Mouse (Mus musculus) cerebellum, adult (tissue): Measurements from ENCODE around the gene Cbwd1.

Experiments
- ATAC-seq: cut with Nextera tagmentation; 2 replicates; pipeline ENCODE4 v1.9.2; 2017; ENCODE audit warnings: mild to moderate bottlenecking, moderate library complexity, mixed read lengths; ENCODE audit not compliant: insufficient number of reproducible peaks, low FRiP score, low TSS enrichment

The Cbwd1 gene

GRCm38 (mm10) chr19:24978852-24979842 is 17.7 kb upstream of the Cbwd1 start:
- no peak for ATAC-seq

- no peak for ATAC-seq
Measured at GRCm38 (mm10) chr19:24977991-24978390, 16.6 kb upstream of the Cbwd1 start.

- no peak for ATAC-seq
Measured at GRCm38 (mm10) chr19:24972701-24973390, 11.4 kb upstream of the Cbwd1 start.

GRCm38 (mm10) chr19:24971307-24971706 is 9.9 kb upstream of the Cbwd1 start:
- ATAC-seq: no peak

GRCm38 (mm10) chr19:24966941-24967340 is 5.5 kb upstream of the Cbwd1 start:
- no peak for ATAC-seq

- ATAC-seq: no peak
Measured at GRCm38 (mm10) chr19:24966203-24966602, 4.8 kb upstream of the Cbwd1 start.

GRCm38 (mm10) chr19:24958531-24958930 is 2.9 kb downstream of the Cbwd1 start:
- ATAC-seq: no peak

GRCm38 (mm10) chr19:24945521-24946262 is 15.7 kb downstream of the Cbwd1 start:
- ATAC-seq: no peak

- ATAC-seq: no peak
Measured at GRCm38 (mm10) chr19:24937084-24937483, 24.3 kb downstream of the Cbwd1 start.

- ATAC-seq: no peak
Measured at GRCm38 (mm10) chr19:24929041-24929440, 32.4 kb downstream of the Cbwd1 start.

- ATAC-seq: no peak
Measured at GRCm38 (mm10) chr19:24920866-24921265, 40.5 kb downstream of the Cbwd1 start.

GRCm38 (mm10) chr19:24908385-24909155 is 52.8 kb downstream of the Cbwd1 start:
- no peak for ATAC-seq

- no peak for ATAC-seq
Measured at GRCm38 (mm10) chr19:24907655-24908054, 53.8 kb downstream of the Cbwd1 start.

GRCm38 (mm10) chr19:24902821-24903220 is 58.6 kb downstream of the Cbwd1 start:
- ATAC-seq: no peak

GRCm38 (mm10) chr19:24902256-24902655 is 59.2 kb downstream of the Cbwd1 start:
- ATAC-seq: no peak

- ATAC-seq: no peak
Measured at GRCm38 (mm10) chr19:24901666-24902065, 59.7 kb downstream of the Cbwd1 start.

- ATAC-seq: no peak
Measured at GRCm38 (mm10) chr19:24900581-24901220, 60.7 kb downstream of the Cbwd1 start, which contains the start of gene Foxd4. Gene Foxd4, minus strand, starts transcription at chr19:24901197.

- ATAC-seq: no peak
Measured at GRCm38 (mm10) chr19:24899578-24900544, 61.5 kb downstream of the Cbwd1 start.
